Mouse (Mus musculus) cerebellum, adult 11-12 months (tissue): ENCODE measurements around the gene Eps15.
"Not testable (repeated sequence)": the region's sequence is repeated elsewhere in the genome, so short reads cannot be mapped to it uniquely, and the experiment has no call there.

Experiments
- DNase-seq: peaks from one replicate; pipeline ENCODE4 v3.0.0; 2022

The Eps15 gene

GRCm38 (mm10) chr4:109404908-109405307 is 124.8 kb downstream of the Eps15 start:
- not testable (repeated sequence) for DNase-seq

- DNase-seq = no peak
Measured at GRCm38 (mm10) chr4:109405415-109405814, 125.3 kb downstream of the Eps15 start.

DNA sequence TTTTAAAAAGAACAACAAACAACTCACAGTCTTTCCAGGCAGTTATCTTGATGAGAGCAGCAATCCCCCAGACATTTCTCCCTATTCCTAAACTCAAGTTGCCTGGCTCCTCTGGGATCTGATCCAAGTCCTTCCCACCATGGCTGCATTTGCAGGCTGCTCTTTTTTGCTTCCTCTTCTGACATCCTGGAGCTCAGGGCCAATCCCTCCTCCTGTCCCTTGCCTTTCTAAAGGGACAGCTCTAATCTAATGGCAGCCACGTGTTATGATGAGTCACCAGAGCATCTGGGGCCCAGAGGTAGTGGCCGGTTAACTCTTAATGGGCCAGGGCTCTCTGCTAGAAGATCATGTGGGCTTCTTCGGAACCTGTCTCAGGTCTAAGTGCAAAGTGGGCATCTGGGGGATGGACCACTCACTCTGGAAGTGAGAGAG is 126.0 kb downstream of the Eps15 start:
- DNase-seq = peak; percentile 70

DNA sequence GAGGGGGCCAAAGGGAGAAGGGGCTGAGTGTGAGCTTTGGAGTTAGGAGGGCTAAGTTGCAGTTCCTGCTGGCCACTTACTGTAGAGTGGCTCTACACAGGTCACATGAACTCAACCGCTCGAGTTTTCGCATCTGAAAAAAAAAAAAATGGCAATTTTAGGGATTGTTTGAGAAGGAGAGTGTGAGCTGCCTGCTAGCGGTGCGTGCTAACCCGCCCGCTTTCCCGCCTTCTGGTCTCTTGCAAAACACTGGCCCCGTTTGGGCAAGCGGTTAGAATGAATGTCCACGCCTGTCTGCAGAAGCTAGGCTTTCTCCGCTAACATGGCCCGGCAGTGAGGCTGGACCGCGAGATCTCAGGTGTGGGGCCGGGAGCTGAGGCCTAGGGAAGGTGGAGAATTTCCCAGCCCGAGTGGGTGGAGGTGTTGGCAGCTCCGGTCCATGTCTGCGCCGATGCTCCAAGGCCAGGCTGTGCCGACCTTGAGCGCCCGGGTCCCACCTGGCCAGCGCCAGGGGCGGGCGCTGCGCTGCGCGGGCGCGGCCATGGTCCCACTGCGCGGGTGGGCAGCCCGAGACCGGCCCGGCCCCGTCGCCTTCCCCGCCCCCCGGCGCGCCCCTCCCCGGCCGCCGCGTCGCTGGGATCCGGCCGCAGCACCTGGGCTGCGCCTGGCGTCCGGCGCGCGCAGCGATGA is 126.6 kb downstream of the Eps15 start, which contains the start of gene Ttc39a:
TSS of gene Ttc39a (plus strand) at position 138 of the 690 bp plus-strand sequence.
- peak; percentile 78 for DNase-seq

DNA sequence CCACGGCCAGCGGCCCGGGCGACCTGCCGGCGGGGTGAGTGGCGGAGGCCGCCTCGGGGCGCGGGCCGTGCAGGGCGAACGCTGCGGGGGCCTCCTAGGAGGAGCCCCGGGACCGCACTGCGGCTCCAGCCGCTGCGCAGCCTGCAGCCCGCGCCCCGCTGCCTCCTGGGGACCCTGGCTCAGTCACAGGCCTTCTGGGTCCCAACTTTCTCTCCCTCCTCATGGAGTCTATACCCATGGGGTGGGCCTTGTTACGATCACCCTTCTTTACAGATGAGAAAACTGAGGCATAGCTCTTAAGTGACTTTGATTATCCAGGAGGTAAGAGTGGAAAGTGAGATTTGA is 127.1 kb downstream of the Eps15 start:
- DNase-seq = no peak

DNA sequence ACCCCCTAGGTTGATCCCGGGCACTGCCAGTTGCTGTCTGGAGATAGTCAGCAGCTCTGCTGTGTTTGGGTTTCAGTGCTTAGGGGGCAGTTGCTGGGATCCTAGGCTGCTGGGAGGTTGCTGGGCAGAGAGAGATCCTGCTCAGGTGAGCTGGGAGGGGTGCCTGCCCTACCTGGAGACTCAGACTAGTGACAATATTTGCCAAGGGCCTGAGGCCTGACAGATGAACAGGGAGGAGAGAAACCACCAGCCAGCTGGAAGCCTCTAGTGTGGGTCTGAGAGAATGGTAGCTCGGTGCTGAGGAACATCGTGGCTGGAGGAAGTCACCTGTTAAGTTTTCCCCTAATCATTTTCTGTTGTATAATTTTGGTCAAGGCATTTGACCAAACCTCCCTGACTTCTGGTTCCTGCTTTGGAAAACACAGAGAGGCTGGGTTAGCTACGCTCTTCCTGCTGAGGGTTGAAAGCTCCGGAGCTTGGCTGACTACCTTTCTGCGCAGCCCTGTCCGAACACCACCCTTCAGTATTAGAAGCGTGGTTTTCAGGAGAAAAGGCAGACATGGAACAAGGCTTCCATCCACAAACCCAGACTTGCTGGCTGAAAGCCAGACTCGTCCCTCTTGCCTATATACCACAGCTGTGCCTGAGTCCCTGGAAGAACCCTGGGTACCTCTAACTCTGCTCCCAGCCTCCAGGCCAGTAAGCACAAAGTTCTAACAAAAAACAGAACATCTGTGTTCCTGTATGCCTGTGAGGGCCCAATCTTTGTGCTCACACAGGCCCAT is 127.8 kb downstream of the Eps15 start:
- DNase-seq = peak; percentile 56

- DNase-seq = no peak
Measured at GRCm38 (mm10) chr4:109410681-109411376, 130.8 kb downstream of the Eps15 start.

DNA sequence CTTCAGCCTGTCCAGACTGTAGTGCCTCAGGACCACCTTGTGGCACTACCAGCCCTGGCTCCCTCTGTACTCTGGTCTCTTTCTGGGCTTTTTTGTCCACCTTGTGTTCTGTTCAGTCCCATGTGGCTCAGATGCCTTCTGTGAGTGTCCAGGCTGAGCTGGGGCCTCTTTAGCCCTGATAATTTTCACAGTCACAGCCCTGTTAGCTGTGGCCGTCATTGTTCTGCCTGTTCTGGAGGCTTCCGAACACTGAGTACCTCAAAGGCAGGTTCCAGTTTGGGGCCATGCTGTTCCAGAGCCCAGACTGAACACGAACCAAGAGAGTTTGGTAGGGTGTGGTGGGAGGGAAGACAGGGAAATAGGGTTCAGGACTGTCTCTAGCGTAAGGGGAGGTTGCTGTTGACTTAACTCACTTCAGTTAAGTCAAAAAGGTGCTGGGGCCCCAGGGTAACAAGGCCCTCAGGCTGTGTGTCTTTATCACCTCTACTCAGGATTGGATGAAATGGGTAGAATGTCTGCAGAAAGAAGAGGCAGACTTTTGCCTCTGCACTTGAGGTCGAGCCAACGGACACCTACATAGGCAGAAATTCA is 131.4 kb downstream of the Eps15 start:
- no peak for DNase-seq

- no peak for DNase-seq
Measured at GRCm38 (mm10) chr4:109412233-109412632, 132.2 kb downstream of the Eps15 start.

DNA sequence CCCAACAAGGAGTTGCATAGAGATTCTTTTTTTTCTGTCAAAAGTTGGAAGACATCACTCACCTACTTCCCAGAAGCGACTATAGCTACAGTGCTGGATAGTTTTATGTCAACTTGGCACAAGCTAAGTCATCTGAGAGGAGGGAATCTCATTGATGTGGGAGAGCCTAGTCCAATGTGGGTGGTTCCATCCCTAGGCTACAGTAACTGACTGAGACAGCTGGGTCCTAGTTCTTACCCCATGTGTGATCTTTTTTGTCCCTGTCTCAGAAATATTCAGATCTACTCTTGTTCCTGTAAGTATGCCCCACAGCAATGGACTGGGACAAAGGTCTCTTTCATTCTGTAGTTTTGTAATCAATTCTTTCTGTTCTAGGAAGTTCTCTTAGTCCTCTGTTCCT is 137.9 kb downstream of the Eps15 start:
- DNase-seq = no peak

DNA sequence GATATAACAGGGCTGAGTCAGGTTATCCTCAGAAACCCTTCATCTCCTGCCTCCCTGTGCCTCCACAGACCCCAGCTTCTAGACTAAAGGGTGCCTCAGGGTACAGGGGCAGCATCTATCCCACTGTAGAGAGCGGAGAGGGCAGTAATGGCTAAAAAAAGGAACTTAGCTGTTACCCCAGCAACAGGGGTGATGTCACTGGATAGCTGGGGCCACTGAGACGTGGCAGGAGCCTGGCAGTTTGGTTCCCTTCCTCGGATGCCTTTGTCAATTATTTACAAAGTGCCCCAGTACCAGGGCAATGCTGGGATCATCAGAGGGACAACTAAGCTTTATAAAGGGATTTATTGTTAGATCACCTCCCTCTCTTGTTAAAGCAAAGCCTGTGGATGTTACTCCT is 138.9 kb downstream of the Eps15 start:
- no peak for DNase-seq

DNA sequence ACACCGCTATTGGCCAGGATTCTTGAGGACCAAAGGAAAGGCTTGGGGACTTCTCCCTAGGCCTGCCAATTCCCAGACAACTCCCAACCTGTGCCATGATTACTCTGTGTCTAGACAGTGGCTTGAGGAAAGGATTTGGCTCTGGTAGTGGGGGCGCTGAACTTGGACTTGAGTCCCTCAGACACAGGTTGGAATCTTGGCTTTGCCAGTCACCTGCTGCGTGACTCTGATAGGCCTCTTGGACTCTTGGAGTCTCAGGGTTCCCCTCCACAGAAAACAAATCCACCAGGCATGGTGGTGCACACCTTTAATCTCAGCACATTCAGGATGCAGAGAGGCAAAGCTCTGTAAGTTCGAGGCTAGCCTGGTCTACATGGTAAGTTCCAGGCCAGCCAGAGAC is 139.5 kb downstream of the Eps15 start:
- DNase-seq = no peak

DNA sequence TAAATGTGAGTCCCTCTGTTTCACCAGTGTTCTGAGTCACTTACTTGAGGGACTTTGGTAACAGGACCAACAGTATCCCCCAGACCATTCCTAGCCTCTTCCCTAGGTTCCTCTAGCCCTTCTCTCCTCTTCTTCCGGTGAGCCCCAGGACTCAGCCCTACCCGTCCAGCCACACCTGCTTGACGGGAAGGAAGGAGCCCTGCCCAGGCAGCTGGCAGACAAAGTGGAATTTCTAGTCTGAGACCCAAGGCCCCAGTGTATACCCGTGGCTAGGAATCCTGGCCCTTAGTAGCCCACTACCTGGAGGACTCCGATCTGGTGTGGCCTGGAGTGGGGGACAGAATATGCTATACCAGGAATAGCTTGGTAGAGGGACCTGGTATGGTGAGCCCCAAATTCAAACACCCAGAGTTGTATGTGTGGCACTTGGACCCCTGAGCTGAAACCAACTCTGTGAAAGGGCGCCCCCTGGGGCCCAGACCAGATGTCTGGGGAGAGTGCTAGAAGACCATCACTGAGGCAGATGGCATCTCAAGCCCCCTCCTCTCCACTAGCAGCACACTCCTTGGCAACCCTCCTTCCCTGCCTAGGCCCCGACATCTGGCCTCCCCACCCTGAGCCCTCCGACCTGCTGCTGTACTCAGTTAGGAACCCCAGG is 140.2 kb downstream of the Eps15 start:
- no peak for DNase-seq

- DNase-seq = no peak
Measured at GRCm38 (mm10) chr4:109421608-109422007, 141.5 kb downstream of the Eps15 start.

GRCm38 (mm10) chr4:109422436-109422835 is 142.4 kb downstream of the Eps15 start:
- no peak for DNase-seq

DNA sequence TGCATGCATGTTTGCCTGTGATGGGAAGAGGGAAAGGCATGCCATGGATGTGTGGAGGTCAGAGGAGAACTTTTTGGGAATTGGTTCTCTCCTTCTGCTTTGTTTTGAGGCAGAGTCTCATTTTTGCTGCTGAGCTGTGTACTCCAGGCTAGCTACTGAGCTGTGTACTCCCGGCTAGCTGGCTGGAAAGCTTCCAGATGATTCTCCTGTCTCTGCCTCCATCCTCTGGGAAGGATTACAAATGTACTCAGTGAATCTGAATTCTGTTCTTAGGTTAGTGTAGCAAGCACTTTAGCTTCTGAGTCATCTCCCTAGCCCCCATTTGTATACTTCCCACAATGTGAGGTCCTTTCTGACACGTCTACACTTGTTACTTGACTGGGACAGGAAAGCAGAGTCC is 143.4 kb downstream of the Eps15 start:
- no peak for DNase-seq

DNA sequence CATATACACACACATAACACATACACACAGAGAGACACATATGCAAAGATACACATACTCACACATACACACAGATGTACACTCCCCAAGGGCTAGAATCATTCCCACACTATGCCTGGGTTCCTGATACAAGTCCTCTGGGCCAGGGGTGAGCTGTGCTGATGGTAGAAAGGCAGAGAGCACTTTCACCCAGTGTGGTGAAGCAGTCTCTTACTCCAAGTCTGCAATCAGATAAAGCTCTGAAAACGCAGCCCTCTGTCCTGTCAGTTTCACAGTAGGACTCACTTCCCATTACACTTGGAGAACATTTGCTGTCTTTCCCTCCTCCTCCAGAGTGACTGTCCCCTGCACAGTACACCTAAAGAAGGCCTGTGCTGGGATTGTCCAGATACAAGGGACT is 147.0 kb downstream of the Eps15 start:
- no peak for DNase-seq

DNA sequence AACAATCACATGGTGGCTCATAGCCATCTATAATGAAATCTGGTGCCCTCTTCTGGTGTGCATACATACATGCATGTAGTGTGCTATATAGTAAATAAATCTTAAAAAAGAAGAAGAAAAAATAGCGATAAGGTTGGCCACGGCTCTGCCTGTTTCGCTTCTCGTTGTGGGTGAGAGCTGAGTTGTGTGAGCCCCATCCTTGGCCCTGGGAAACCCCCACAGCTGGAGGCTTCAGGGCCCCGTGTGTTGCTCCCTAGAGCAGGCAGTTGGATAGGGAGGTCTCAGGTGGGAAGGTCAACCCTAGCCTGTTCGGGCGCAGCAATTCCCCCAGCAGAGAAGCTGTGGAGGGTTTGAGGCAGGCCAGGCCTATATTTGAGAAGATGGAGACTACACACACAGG is 150.2 kb downstream of the Eps15 start:
- no peak for DNase-seq

DNA sequence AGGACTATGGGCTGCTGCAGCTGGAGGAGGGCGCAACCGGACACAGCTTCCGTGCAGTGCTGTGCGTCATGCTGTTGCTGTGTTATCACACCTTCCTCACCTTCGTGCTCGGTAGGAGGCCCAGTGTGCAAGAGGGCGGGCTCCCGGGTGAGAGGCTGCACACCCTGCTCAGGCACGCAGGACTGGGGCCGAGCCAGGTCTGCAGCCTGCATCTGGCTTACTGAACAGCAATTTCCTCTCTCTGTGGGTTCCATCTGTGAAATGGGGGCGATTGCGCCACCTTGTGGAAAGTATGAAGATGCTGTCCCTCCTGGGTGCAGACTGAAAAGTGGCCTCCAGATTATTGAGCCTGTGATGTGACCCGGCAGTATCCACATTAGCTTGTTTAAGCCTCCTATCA is 150.8 kb downstream of the Eps15 start:
- peak; percentile 67 for DNase-seq

- DNase-seq = no peak
Measured at GRCm38 (mm10) chr4:109432668-109433375, 152.8 kb downstream of the Eps15 start.

DNA sequence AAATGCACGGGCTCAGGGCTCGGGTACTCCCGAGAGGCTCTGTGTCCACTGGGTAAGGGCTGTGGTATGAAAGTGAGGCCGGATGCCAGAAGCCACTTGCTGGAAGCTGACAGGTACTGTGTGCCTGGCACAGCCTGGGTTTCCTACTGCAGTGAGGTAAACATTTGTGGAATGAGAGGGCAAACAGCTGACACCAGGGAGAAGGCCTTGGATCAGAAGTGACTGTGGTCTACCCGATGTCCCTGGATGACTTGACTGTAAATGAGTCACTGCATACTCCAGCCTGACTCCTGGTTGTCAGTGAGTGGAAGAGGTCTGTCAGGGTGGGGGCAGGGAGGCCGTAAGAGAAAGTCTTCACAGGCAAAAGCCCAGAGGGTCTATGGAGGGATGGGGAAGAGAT is 153.6 kb downstream of the Eps15 start:
- DNase-seq = peak; percentile 41

DNA sequence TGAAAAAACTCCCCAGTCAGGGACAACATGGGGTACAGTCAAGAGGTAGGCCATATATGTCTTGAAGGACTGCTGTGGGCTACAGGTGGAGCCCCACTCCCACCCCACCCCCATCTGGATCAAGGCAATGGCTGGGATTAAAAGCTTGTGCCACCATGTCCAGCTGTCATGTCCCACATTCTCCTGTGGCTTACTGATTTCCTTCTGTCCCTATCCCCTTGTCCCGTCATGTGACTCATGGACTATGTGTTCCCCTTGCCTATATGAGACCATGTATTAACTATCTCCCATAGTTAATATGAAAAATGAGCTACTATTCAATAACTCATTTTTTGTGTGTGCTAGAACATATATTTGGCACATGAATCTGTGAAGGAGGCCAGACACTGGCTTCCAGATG is 154.2 kb downstream of the Eps15 start:
- no peak for DNase-seq
